Mouse (Mus musculus) liver, postnatal 0 days (tissue): ENCODE measurements around the gene Prelid3b. TPM values are rescaled to one million over a fixed set of nuclear protein-coding genes. Genes with fewer than 3 reads are reported as not detected.

Source experiments
- ATAC-seq: fragments of 200-750 bp; cut with Nextera tagmentation; 2 replicates; pipeline ENCODE4 v1.8.0; 2017; ENCODE audit warnings: mild to moderate bottlenecking, moderate library complexity
- DNase-seq: peaks from one replicate; pipeline ENCODE4 v3.0.0-alpha.2; 2016
- H3K27ac ChIP-seq: fragments of 300-500 bp; sonication (generic); 2 replicates; pipeline ENCODE4 v1.5.1; 2014; ENCODE audit warnings: antibody characterized with exemption, moderate library complexity, mild to moderate bottlenecking, low read depth
- H3K27me3 ChIP-seq: fragments of 300-500 bp; sonication (generic); 2 replicates; pipeline ENCODE4 v1.6.1; 2014; ENCODE audit warnings: low read length, control low read depth, mixed read lengths; ENCODE audit not compliant: insufficient read depth
- H3K36me3 ChIP-seq: fragments of 300-500 bp; sonication (generic); replicated peaks from 2 replicates; pipeline ENCODE4 v1.6.1; 2014; ENCODE audit warnings: mild to moderate bottlenecking, control low read depth, low read length, moderate library complexity, mixed read lengths; ENCODE audit not compliant: insufficient read depth
- H3K4me1 ChIP-seq: fragments of 300-500 bp; sonication (generic); 2 replicates; pipeline ENCODE4 v1.6.1; 2014; ENCODE audit warnings: antibody characterized with exemption, mild to moderate bottlenecking, control low read depth; ENCODE audit not compliant: insufficient read depth
- H3K4me2 ChIP-seq: fragments of 300-500 bp; sonication (generic); 2 replicates; pipeline ENCODE4 v1.6.1; 2014; ENCODE audit warnings: low read depth, mild to moderate bottlenecking, low read length, moderate library complexity, mixed read lengths
- H3K4me3 ChIP-seq: fragments of 300-500 bp; sonication (generic); 2 replicates; pipeline ENCODE4 v1.5.1; 2014; ENCODE audit warnings: low read depth, low read length
- H3K9ac ChIP-seq: fragments of 300-500 bp; sonication (generic); replicated peaks from 2 replicates; pipeline ENCODE4 v1.6.1; 2014; ENCODE audit warnings: mild to moderate bottlenecking, moderate library complexity
- H3K9me3 ChIP-seq: fragments of 300-500 bp; sonication (generic); 2 replicates; pipeline ENCODE4 v1.6.1; 2016; ENCODE audit warnings: mild to moderate bottlenecking, control low read depth, low read length, mixed read lengths
- CTCF ChIP-seq: sonication (generic); IDR thresholded peaks from 2 replicates; pipeline ENCODE4 v1.5.1; 2016; ENCODE audit warnings: antibody characterized with exemption, low read depth
- EP300 ChIP-seq: IDR thresholded peaks from 2 replicates; pipeline ENCODE4 v1.6.1; 2016; ENCODE audit warnings: antibody characterized with exemption, low read depth, mild to moderate bottlenecking
- WGBS: fragments of 180-500 bp; shearing (Covaris S2); extraction: QIAGEN DNeasy Blood & Tissue Kit; methylation state at CpG from one replicate; pipeline ENCODE4 v1.1.7; 2014; ENCODE audit not compliant: insufficient replicate concordance; 5-methylcytosine and 5-hydroxymethylcytosine counted together
- polyA plus RNA-seq: library from polyadenylated mRNA; unstranded; fragments of >200 nt; fragmentation: Nextera tagmentation; extraction: Ambion mirVana; gene quantifications from 2 replicates; pipeline ENCODE4 v1.2.1, GENCODE M21; 2015

The Prelid3b gene
- 68.6 and 72.3 TPM in 2 replicates for polyA plus RNA-seq

DNA sequence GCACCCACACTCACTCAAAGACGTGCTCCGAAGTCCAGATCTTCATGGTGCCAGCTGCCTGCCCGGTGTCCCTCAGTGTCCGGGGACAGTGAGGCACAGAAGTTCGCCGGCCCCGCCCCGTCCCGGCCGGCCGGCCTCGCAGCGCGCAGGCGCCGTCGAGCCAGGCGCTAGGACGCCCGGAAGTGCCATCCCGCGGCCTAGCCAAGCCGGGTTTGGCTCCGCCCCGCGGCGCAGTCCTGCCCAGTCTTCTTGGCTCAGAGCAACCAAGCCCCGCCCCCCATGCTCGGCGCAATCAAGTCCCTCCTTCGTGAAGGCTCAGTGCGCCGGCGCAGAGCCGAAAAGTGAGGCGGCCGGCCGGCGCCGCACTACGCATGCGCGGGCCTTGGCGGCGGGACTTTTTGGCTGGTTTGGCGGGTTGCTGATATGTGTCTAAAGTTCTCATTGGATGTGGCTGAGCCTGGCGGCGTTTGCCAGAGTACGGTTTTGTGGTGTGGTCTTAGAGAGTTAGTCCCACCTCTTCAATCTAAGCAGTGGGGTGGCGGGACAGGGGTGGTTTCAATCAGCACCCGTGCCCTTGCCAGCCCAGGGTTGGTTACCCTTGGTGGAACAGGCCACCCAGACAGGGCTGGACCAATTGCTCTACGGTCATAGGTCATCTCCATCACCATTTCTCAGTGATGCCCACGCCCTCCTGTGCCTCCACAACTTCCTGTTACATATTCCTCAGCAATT lies at the start of gene Prelid3b:
Gene Prelid3b (minus strand): TSS at position 264 of the 732 bp plus-strand sequence.
- WGBS, result under 1% methylated on average over 53 of the region's 53 CpGs

DNA sequence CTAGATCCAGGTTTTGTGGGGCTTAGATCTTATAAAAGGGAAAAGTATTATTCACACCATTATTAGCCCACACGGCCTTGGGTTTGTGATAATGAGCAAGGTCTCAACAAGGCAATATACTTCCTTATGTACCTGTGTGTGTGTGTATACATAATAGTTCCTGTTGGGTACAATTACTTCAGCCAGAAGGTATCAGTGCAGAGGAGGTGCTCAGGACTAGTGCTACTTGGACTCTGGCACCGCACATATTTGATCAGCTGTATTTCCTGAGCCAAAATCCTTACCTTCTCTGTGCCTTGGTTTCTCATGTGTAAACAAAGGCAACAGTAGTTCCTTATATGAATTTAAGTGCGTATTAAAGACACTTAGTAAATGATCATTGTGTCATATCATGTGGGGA lies 49.3 kb upstream of the Prelid3b start:
- DNase-seq, result no peak
- H3K4me2 ChIP-seq, result no peak overlapping the region
- no peak overlapping the region for H3K27ac ChIP-seq
- H3K9ac ChIP-seq, result no peak overlapping the region
- ATAC-seq, result no peak
- H3K4me3 ChIP-seq, result no peak overlapping the region
- no peaks in the 10 kb centered on the region for H3K27me3 ChIP-seq
- H3K4me1 ChIP-seq, result peaks cover 8% of the 10 kb centered on the region
- no peaks in the 10 kb centered on the region for H3K9me3 ChIP-seq
- H3K36me3 ChIP-seq, result no peaks in the 10 kb centered on the region
- 81% methylated on average over 3 of the region's 3 CpGs for WGBS
- no peak for TF ChIP-seq EP300
- TF ChIP-seq CTCF, result no peak

More for the DNA sequence above, at the start of gene Prelid3b:
- ATAC-seq, result peak; percentile 97
- H3K4me1 ChIP-seq, result peaks cover 35% of the 10 kb centered on the region
- no peaks in the 10 kb centered on the region for H3K27me3 ChIP-seq
- peak within 1 kb of the TSS; percentile 94 for H3K9ac ChIP-seq
- TF ChIP-seq EP300, result no peak
- 0 out of 2 replicates have a peak, but pooled peaks have one; percentile 2 for TF ChIP-seq CTCF
- peak; percentile 100 for DNase-seq
- H3K4me3 ChIP-seq, result peak within 1 kb of the TSS; percentile 86
- peak within 1 kb of the TSS; percentile 94 for H3K27ac ChIP-seq
- H3K36me3 ChIP-seq, result peaks cover 19% of the 10 kb centered on the region; the same call in 1 of the 2 replicates
- peak within 1 kb of the TSS; percentile 94 for H3K4me2 ChIP-seq
- H3K9me3 ChIP-seq, result no peaks in the 10 kb centered on the region

DNA sequence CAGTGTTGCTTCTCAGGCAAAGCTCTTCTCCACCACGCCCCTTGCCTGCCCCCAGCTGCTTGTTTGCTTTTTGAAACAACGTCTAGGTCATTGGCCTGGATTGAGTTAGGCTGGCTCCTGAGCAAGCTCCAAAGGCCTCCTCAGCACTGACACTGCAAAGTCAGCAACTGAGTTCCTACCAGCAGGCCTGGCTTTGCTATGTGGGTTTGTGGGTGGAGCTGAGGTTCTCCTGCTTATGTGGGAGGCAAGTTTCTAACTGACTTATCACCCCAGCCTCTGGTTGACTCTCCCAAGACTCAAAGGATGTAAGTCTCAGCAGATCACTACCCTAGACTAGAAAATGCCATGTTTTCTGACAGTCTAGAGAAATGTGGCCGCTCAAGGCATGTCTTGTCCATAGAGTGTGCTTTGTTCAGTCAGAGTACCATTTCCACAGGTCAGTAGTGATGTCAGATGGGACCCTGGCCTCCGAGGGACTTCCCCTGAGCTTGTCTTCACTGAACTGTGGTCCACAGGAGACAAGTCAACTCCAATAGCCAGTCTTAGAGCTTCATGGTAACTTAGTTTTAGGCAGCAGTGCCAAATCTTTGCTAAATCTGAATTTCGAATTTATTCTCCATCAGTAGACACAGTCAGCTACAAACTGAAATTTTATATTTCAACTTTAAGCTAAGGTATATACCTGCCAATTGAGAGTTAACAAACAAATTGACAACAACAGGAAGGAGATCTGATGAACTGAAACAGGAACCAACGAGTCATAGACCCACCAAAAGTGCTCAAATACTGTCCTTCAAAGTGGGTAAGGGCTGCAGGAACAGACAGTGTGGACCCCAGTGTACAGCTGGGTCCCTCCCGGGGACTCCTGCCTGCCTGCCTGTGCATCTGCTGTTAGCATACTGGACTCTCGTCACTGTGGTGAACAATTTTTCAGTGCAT lies 44.5 kb upstream of the Prelid3b start:
- Histone ChIP-seq H3K9me3 (no peaks in the 10 kb centered on the region), H3K27me3 (no peaks in the 10 kb centered on the region), H3K4me3 (no peak overlapping the region), H3K36me3 (no peaks in the 10 kb centered on the region), H3K9ac (no peak overlapping the region), H3K27ac (peak overlapping the region; percentile 62), H3K4me2 (no peak overlapping the region), H3K4me1 (peaks cover 9% of the 10 kb centered on the region)
- no peak for TF ChIP-seq EP300
- peak; percentile 28; the same call in 1 of the 2 replicates for TF ChIP-seq CTCF
- ATAC-seq (peak; percentile 89), DNase-seq (peak; percentile 64)
- 51% methylated on average over 8 of the region's 8 CpGs for WGBS

DNA sequence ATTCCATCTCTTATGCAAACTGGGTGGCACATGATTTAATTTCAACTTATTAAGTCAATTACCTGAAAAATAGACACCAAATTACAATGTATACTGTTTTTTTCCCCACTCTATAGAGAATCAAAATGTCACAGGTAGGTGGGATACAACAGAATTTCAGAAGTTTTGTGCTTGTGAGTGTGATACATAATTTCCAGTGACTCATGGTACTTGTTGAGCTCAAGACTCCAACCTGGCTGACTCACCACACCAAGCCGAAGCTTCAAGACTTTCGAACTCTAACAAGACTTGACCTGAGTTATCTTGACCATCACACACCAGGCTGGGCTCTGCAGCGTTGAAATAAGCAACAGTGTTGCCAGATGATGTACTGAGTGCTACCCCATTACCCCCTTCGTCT lies 42.0 kb upstream of the Prelid3b start:
- no peak for DNase-seq
- no peak overlapping the region for H3K4me3 ChIP-seq
- H3K27me3 ChIP-seq, result no peaks in the 10 kb centered on the region
- H3K4me1 ChIP-seq, result peaks cover 9% of the 10 kb centered on the region
- H3K27ac ChIP-seq, result no peak overlapping the region
- ATAC-seq, result no peak
- H3K4me2 ChIP-seq, result no peak overlapping the region
- no peaks in the 10 kb centered on the region for H3K9me3 ChIP-seq
- no peaks in the 10 kb centered on the region for H3K36me3 ChIP-seq
- TF ChIP-seq CTCF, result no peak
- TF ChIP-seq EP300, result no peak
- no peak overlapping the region for H3K9ac ChIP-seq
- WGBS, result 74% methylated on average over 4 of the region's 4 CpGs

DNA sequence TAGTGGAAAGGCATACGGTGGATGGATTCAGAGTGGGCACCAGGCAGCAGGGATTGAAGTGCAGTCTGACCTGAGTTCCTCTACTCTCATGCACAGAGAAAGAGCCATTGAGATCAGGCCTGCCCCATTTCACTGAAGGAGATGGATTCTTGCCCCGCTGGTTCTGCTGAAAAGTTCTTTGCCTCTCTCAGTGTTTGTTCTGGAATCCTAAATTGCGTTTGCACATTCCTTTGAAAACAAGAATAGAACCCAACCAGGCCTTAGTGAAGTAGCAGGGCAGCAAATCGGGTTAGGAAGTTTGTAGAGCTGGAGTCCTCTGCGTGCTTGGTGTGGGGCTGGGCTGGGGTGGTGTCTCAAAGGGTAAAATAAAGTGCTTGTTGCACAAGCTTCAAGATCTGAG lies 40.9 kb upstream of the Prelid3b start:
- WGBS, result 71% methylated on average over 5 of the region's 5 CpGs

DNA sequence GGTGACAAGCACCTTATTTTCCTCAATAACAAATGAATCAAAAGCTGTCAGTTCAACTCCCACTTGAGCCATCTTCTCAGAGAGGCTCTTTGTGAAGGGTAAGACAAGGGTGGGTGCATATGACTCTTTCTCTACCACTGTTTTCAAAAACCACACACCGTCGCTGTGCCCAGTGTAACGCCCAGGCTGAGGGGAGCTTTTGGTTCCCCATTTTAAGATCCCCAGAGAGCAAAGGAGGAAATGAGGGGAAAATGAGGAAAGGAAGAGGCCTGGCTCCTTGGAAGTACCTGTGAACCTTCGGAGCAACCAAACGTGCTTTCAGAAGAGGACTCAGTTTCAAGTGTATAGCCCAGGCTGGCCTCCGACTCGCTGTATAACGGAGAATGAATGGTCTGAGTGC lies 36.9 kb upstream of the Prelid3b start:
- H3K4me3 ChIP-seq, result no peak overlapping the region
- DNase-seq, result no peak
- no peak overlapping the region for H3K27ac ChIP-seq
- no peak overlapping the region for H3K4me2 ChIP-seq
- ATAC-seq, result no peak
- no peak for TF ChIP-seq EP300
- no peak for TF ChIP-seq CTCF
- H3K36me3 ChIP-seq, result no peaks in the 10 kb centered on the region
- no peaks in the 10 kb centered on the region for H3K27me3 ChIP-seq
- H3K4me1 ChIP-seq, result no peaks in the 10 kb centered on the region
- H3K9me3 ChIP-seq, result no peaks in the 10 kb centered on the region
- WGBS, result 60% methylated on average over 8 of the region's 8 CpGs
- no peak overlapping the region for H3K9ac ChIP-seq

More for the DNA sequence above, 40.9 kb upstream of the Prelid3b start:
- no peaks in the 10 kb centered on the region for H3K9me3 ChIP-seq
- DNase-seq (no peak), ATAC-seq (no peak)
- TF ChIP-seq CTCF (no peak), EP300 (no peak)
- no peak overlapping the region for H3K9ac ChIP-seq
- no peaks in the 10 kb centered on the region for H3K27me3 ChIP-seq
- H3K27ac ChIP-seq, result no peak overlapping the region
- no peak overlapping the region for H3K4me2 ChIP-seq
- H3K36me3 ChIP-seq, result no peaks in the 10 kb centered on the region
- peaks cover 9% of the 10 kb centered on the region for H3K4me1 ChIP-seq
- no peak overlapping the region for H3K4me3 ChIP-seq
